Mouse (Mus musculus): Measurements from ENCODE around the gene Vmn1r230.

The Vmn1r230 gene

DNA sequence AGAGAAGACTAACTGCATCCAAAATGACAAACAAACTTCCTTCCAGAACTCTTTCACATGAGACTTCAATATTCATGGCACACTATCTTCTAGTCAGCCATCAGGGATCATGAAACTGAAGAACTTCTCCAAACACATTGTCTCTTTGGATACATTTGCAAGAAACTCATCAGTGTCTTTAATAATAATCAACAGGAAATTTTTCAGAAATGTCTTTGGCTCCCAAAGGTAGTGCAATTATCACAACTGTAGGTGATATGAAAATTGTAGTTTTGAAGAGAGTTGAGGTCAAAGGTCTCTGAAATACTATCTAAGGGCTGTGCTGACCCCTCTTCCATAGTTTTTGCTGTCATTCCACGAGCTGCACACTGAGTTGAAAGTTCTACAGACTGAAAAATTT lies at the start of gene Vmn1r230:
Gene Vmn1r230, plus strand, starts transcription at position 301 of the 400 bp plus-strand sequence.
- no peak for DNase-seq

GRCm38 (mm10) chr17:20811255-20811654 lies 29.0 kb upstream of the Vmn1r230 start, which contains the start of gene Vmn1r229:
TSS of gene Vmn1r229 (plus strand) at chr17:20811555.
- no peak for DNase-seq
